Mouse (Mus musculus) WW6 (cell line): ENCODE measurements around the gene Nodal.

Experiments
- DNase-seq: peaks from one replicate; pipeline ENCODE4 v3.0.0-alpha.2; 2013; ENCODE audit warnings: low read depth, low spot score

The Nodal gene

GRCm38 (mm10) chr10:61417672-61418071 is at the start of gene Nodal:
TSS of gene Nodal (plus strand) at chr10:61417972.
- no peak for DNase-seq

DNA sequence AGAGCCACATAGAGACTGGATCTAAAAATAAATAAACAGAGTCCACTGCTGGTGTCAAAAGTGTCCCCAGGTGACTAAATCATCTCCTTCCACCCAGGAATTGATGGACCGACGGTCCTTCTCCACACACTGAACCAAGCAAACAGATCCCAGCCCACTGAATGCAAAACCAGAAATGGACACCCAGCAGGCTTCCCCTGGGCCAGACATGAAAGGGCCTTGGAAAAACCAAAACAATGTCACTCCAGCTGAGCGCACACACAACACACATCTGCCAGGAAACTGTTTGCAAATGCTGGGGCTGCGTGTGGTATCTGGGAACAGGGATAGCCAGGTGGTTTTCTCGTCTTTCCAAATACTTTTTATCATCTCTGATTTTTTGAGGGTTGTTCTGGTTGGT is 48.0 kb upstream of the Nodal start:
- no peak for DNase-seq

DNA sequence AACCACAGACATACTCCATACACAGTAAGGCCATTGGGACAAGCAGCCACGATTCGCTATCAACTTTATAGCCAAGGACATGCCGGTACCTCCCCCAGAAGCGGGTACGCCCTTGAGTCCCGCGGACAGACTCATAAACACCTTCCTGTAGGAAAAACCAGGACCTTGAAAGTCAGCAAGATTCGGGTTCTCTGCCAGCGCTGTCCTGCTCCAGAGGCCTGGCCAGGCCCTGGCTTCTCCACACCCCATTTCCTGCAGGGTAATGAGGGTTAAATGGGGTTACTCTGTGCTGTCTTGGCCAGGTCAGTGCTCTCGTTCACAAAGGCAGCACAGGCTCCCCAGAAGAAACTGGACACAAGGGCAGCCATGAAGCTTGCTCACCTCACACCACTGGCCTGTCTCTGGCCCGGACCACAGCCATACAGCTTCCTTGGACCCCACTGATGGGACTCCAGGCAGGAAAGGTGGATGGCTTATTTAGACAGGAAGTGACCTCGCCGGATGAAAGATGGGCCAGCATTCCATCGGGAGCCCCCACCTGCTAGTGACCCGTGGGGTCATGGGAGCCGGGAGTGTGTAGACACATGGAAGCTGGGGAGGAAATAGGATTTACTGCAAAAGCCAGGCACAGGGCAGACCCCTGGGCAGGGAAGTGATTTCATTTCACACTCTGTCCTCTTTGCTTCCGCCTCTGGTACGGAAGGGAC is 47.3 kb upstream of the Nodal start:
- no peak for DNase-seq

- DNase-seq: no peak
These were observed 45.7 kb upstream of the Nodal start for GRCm38 (mm10) chr10:61371884-61372584.

GRCm38 (mm10) chr10:61372585-61372923 is 45.2 kb upstream of the Nodal start:
- DNase-seq: no peak

DNA sequence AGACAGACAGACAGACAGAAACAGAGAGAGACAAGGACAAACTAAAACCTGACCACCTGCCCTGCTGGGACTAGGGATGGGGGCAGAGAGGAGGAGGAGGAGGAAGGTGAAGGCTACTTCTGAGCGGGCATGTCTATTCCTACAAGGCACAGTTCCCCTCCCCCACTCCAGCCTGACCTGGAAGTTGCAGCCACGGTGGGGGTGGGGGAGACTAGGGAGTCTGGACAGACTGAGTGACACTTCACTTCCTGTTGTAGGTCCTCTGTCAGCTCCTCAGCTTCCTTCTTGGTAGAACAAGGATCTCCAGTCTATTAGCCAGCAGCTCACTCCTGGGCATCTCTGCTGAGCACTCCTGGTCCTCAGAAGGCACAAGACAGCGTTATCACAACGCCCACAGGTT is 43.7 kb upstream of the Nodal start:
- DNase-seq: no peak

- DNase-seq: no peak
These were observed 42.8 kb upstream of the Nodal start for GRCm38 (mm10) chr10:61374771-61375481.

DNA sequence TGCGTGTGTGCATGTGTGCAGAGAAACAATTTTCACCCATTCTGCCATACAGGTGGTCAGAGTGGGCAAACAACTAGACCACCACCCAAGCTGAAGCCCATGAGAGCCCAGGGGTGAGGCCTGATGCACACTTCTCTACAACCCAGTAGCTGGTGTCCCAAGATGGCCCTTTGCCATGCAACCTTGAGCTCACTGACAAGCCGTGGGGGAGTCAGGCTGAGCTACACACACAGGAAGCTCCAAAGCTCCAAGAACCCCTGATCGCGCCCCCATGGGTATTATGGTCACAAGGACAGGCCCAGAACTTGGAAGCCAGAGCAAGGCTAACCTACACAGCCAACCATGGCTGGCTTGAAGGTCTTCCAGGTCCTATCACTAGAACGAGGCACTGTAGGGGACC is 39.7 kb upstream of the Nodal start:
- DNase-seq: no peak

GRCm38 (mm10) chr10:61378698-61379097 is 39.1 kb upstream of the Nodal start:
- no peak for DNase-seq

DNA sequence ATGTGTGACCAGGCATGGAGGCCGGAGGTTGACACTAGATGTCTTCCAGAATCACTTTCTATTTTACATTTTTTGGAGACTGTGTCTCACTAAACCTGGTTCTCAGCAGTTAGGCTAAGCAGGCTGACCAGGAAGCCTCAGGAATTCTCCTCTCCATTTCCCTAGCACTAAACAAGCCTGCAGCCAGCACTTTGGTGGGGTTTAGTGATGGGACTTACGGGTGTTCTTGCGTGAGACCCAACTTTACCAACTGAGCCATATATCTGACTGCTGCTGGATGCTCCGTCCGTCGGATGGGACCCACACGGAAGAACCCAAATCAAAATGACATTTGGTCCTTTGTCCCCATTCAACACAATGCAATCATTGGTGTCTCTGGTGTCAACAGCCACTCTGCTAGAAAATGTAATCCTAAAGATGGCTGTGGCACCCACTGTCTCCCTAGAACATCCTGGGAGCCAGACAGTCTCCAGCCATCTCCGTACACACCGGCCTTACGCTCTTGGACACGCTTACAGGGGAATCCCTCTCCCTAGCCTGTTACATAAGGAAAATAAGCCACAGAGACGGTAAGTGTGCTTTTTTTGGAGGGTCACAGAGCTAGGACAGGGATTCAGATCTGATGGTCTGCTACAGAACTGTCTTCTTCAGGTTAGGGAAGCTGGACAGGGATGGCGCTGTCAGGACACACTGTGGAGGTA is 38.3 kb upstream of the Nodal start:
- no peak for DNase-seq

- DNase-seq: no peak
These were observed 37.6 kb upstream of the Nodal start for GRCm38 (mm10) chr10:61380186-61380585.

DNA sequence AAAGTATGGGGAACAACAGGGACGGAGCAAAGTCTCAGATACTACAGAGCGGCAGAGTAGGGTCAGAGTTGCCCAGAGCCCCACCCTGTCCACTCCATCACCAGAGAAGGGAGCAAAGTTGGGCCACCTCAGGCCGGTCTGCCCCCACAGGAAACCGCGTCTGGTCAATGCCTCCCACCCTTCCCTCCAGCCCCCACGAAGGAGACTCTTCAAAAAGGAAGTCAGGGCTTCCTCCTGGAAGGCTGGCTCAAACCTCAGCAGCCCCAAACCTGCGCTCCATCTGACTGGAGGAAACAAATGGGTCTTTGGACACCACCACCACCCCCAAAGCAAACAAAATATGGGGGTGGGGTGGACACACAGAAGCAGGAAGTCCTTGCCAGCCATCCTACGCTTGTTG is 35.9 kb upstream of the Nodal start:
- no peak for DNase-seq

GRCm38 (mm10) chr10:61382281-61382731 is 35.5 kb upstream of the Nodal start:
- DNase-seq: no peak

DNA sequence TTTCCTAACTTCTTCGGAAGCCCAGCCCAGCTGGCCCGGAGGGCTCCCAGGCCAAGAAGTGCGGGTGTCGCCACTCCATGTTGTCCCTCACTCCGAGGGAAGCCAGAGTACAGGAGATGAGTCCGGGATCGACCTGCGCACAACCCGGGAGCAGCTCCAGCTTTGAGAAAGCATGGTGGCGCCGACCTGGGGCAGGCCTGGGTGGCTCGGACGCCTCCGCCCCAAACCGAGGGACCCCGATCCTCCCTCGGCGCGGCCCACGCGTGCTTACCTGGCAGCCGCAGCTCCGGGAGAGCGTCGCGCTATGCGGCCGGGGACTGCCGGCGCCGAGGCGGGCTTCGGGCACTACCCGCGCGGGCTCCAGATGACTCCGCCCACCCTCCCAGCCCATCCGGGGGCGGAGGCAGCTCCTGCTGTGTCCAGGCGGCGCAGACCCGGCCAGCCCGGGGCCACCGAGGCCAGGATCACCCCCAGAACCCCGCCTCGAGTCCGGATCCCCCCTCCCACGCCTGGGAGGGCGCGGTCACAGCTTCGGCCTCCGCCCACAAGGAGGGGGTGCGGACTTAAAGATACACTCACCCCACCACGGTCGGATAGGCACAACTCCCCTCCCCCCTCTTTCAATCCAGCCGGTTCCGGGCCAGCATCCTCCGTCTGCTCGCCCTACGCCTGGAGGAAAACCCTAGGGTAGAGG is 34.6 kb upstream of the Nodal start, which contains the start of gene Pald1:
Pald1 (minus strand) TSS at position 510 of the 694 bp plus-strand sequence.
- DNase-seq: no peak

GRCm38 (mm10) chr10:61383715-61384047 is 34.1 kb upstream of the Nodal start:
- DNase-seq: no peak

DNA sequence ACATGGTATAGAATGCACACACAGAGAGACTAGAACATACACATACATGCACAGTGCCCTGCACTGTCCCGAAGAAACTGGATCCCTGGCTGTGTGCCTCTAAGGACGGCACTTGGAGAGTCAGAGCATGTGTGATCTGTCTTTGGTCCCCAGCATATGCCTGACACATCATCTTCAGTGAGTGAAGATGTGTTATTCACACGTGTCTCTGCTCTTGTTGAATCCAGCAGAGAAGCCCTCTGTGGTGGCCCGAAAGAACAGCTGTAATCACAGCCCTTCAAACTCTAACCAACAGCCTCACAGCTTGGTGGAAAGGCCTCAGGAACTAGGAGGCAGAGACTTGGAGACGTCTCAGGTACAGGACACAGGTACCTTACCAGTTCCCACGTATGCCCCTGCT is 32.6 kb upstream of the Nodal start:
- no peak for DNase-seq

DNA sequence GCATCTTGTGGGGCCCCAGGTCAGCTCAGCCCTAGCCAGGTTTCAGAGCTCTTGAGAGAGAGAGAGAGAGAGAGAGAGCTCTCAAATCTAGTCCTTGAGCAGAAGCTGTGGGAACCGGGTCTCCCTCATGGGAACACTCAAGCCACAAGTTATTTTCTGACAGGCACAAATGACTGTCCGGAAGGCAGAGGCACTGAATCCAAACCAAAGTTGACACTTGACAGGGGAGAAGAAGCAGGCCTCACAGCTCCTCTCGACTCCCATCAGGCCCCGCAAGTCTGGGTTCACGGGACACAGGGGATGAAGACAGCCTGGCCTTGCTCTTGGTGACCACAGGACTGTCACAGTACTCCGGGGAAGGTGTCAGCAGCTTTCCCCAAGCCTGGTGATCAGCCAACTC is 31.5 kb upstream of the Nodal start:
- DNase-seq: no peak

DNA sequence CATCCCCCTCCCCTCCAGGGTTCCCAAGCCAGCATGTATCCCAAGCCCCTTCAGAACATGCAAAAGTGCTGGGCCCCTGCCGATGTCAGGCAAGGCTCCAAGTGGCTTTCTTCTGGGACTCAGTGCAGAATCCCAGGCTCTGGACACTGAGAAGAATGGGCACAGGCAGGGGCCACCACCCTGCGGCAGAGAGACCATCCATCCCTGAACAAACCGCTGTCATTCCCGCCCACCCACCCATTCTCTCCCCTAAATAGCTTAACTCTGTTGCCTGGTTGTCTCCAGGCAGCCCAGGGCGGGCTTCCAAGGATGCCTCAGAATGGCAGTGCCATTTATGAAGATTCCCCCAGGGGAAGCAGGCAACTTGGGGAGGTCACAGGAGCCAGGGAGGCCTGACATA is 28.8 kb upstream of the Nodal start:
- DNase-seq: no peak

GRCm38 (mm10) chr10:61390148-61390547 is 27.6 kb upstream of the Nodal start:
- DNase-seq: no peak

- DNase-seq: no peak
These were observed 25.2 kb upstream of the Nodal start for GRCm38 (mm10) chr10:61392584-61392983.

DNA sequence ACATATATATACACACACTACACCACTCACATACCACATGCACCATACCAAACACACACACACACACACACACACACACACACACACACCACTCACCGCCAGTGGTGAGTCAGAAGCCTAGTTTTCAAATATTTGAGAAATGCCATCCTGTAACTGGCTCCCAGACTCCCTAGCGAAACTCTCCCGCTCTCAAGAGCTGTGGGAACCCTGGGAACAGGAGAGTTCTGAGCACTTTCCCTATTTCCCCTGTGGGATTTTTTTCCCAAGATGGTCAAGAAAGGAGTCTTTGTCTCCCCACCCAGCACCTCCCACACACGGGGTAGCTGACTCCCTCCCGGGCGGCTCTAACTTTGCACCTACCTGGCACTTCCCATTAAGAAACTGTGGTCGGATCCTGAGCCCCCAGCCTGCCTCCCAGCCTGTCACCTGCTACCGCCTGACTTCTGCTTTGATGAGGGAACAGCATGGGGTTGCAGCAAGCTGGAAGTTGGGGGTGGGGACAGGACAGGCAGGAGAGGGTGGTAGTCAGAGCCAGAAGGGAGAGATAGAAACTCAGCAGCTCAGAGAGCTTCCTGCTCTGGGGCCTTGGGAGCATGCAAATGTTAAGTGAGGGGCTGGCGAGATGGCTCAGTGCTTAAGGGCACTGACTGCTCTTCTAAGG is 23.2 kb upstream of the Nodal start:
- DNase-seq: no peak
